Mouse (Mus musculus): ENCODE measurements around the gene Actrt3. TPM values are rescaled to one million over a fixed set of nuclear protein-coding genes. Genes with fewer than 3 reads are reported as not detected.

Gene Actrt3
- polyA plus RNA-seq (2015; fragmentation: Illumina TruSeq; extraction: RNeasy Lipid Tissue Mini Kit (QIAGEN cat#74804); ENCODE audit: insufficient read depth, low replicate concordance) = not detected

DNA sequence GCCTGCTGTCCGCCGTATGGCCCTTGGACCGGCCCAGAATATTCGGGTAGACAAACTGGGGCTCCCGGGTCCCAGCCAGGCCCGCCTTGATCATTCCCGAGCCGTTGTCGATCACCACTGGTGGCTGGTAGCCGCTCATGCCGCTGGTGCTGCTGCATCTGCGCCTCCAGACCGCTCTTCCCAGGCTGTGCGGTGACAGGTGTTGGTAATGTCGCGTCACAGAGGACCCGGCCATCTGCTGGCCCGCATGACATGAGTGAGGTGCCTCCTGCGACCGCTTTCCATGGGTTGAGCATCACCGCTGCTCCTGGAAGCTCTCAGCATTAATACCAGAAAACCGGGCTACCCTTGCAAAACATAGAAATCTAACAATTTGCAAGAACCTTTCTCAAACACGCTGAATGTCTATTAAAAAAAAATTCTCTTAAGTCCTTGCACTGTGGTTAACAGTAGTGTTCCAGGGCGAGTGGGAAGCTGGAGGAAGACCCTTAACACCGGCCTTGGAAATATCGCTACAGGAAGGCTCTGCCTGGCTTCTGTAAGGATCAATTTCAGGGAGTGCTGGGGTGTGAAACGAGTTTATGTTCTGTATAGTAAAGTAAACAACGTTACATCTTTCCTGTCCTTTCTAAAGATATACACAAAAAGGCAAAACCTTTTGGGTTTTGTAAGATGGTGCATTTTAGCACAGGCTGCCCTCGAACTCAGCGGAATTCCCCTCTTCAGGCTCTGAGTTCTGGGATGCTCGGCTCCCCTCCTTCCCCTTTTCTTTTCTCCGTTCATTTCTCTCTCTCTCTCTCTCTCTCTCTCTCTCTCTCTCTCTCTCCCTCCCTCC, at the start of gene Actrt3:
Gene Actrt3 (minus strand): TSS at position 229 of the 835 bp plus-strand sequence.

DNA sequence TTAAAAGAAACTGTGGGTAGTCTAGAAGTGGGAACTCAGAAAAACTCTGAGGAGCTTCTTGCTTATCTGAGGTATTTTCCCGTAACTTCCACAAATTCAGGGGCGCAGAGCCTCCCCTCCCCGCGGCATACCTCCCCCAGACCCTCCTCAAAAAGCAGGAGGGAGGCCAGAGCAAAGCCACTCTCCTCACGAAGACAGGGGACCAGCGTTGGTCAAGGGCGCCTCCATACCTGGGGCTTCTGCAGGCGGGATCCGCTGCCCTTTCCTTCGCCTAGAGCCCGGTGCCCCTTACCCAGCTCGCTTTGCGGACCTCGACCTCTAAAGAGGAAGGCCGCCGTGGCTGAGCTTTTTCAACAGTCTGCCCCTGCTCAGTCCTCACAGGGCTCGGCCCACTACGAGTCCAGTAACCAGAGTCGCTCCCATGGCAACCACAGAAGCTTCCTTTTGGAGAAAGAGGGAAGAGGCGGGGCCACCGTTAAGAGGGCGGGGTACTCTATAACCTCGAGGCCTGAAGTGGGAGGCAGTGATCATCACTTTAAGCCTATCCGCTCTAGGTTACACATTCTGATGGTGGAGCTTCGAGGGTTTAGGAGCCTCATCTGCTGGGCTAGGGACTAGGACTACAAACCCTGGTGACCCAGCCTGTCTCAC, 47.8 kb upstream of the Actrt3 start, which contains the start of gene Lrrc34:
Gene Lrrc34 (minus strand): TSS at position 430 of the 651 bp plus-strand sequence.

DNA sequence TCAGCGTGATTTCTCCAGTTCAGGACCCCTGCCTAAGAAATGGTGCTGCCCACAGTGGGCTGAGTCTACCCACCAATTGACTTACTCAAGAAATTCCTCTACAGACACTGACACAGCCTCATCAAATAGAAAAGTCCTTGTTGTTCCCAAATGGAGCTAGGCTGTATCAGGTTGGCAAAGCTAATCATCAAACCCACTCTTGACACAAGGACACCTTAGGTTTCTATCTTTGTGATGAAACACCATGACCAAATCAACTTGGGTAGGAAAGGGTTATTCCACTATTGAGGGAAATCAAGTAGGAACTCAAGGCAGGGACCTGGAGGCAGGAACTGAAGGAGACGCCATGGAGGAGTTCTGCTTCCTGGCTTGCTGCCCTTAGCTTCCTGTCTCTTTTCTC, 44.5 kb upstream of the Actrt3 start, which contains the start of gene Lrriq4:
Gene Lrriq4 (plus strand): TSS at position 301 of the 400 bp plus-strand sequence.

DNA sequence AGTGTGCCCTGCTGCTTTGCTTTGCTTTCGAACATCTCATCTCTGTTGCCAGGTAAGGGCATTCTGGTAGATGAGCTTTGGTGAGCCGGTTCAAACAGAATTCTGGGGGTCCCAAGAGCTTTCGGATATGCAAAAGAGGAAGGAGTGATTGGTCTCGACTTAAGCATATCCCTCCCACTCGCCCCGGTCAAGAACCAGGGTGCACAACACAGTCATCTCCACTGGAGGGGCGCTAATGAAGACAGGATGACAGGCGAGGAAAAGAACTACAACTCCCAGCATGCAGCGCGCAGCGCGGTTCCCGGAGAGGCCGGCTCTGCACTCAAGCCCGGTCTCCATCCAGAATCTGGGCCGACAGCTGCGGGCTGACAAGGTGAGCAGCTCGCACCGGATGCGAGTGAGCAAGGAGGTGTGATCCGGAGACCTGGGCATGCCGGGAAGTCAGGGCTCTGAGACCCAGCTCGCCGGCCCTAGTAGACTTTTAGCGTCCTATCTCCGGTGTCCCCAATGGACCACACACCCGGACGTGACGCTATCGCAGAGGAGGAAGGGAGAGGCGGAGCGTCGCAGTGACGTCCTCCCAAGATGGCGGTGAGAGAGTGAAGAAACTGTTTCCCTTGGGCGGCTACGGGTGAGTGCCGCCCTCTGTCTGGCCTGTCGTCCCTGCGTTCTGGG, 2.5 kb upstream of the Actrt3 start, which contains the start of gene Mynn:
Gene Mynn (plus strand): TSS at position 1 of the 675 bp plus-strand sequence.

DNA sequence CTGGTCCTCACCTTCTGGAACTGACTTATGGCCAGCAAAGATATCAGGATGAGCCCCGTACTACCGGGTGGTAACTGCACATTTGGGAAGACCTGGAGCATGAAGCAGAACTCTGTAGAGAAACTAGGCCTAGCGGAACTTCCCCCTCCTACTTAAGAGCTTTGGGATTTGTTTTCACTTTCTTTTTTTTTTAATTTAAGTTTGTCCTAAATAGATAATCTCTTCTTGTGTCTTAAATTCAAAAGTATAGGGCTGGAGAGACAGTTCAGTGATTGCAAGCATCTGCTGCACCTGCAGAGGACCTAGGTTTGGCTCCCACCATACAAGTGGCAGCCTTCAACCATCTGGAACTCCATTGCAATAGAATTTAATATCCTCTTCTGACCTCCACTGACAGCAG, 51.8 kb downstream of the Actrt3 start, which contains the start of gene Mecom:
Gene Mecom (minus strand): TSS at position 101 of the 400 bp plus-strand sequence.

Other genes with a start within 250 kb of the Actrt3 start
- 2.9 TPM for gene Mecom, start 51.9 kb downstream of the Actrt3 start, polyA plus RNA-seq (2015; fragmentation: Illumina TruSeq; extraction: RNeasy Lipid Tissue Mini Kit (QIAGEN cat#74804); ENCODE audit: insufficient read depth, low replicate concordance)
- gene Mynn, start 2.1 kb upstream of the Actrt3 start, polyA plus RNA-seq (2015; fragmentation: Illumina TruSeq; extraction: RNeasy Lipid Tissue Mini Kit (QIAGEN cat#74804); ENCODE audit: insufficient read depth, low replicate concordance) = 28.7 TPM
- not detected for gene Lrriq4, start 44.6 kb upstream of the Actrt3 start, polyA plus RNA-seq (2015; fragmentation: Illumina TruSeq; extraction: RNeasy Lipid Tissue Mini Kit (QIAGEN cat#74804); ENCODE audit: insufficient read depth, low replicate concordance)
- gene Lrrc34, start 47.9 kb upstream of the Actrt3 start, polyA plus RNA-seq (2015; fragmentation: Illumina TruSeq; extraction: RNeasy Lipid Tissue Mini Kit (QIAGEN cat#74804); ENCODE audit: insufficient read depth, low replicate concordance) = not detected
- not detected for gene Lrrc31, start 99.9 kb upstream of the Actrt3 start, polyA plus RNA-seq (2015; fragmentation: Illumina TruSeq; extraction: RNeasy Lipid Tissue Mini Kit (QIAGEN cat#74804); ENCODE audit: insufficient read depth, low replicate concordance)
- not detected for gene Samd7, start 146.4 kb upstream of the Actrt3 start, polyA plus RNA-seq (2015; fragmentation: Illumina TruSeq; extraction: RNeasy Lipid Tissue Mini Kit (QIAGEN cat#74804); ENCODE audit: insufficient read depth, low replicate concordance)
- gene Sec62, start 192.9 kb upstream of the Actrt3 start, polyA plus RNA-seq (2015; fragmentation: Illumina TruSeq; extraction: RNeasy Lipid Tissue Mini Kit (QIAGEN cat#74804); ENCODE audit: insufficient read depth, low replicate concordance) = 79.5 TPM

Data from spleen, adult 10 weeks (tissue).